Mouse (Mus musculus) layer of hippocampus, adult 2 months (tissue): ENCODE data around the gene Adcy9. TPM values are rescaled to one million over a fixed set of nuclear protein-coding genes. Genes with fewer than 3 reads are reported as not detected.

Source experiments
- DNase-seq, 2 experiments: peaks; one replicate each; pipeline ENCODE4 v3.0.0; 2022; ENCODE audit warnings: low spot score in 2 of 2
- H3K27ac ChIP-seq: fragments of 200-600 bp; 2 replicates; pipeline ENCODE4 v1.8.1; 2022
- H3K4me3 ChIP-seq: fragments of 200-600 bp; 2 replicates; pipeline ENCODE4 v1.8.1; 2022; ENCODE audit warnings: mild to moderate bottlenecking
- CTCF ChIP-seq: fragments of 200-600 bp; conservative IDR thresholded peaks from 2 replicates; pipeline ENCODE4 v1.8.1; 2022; ENCODE audit warnings: antibody characterized with exemption, mild to moderate bottlenecking, moderate library complexity
- total RNA-seq, 2 experiments: library from RNA; stranded (reverse); gene quantifications; 2 replicates each; pipeline ENCODE4 v1.2.3; 2021

Adcy9 gene
- total RNA-seq, 2 experiments from 2014 or later, result 104 to 109 TPM

DNA sequence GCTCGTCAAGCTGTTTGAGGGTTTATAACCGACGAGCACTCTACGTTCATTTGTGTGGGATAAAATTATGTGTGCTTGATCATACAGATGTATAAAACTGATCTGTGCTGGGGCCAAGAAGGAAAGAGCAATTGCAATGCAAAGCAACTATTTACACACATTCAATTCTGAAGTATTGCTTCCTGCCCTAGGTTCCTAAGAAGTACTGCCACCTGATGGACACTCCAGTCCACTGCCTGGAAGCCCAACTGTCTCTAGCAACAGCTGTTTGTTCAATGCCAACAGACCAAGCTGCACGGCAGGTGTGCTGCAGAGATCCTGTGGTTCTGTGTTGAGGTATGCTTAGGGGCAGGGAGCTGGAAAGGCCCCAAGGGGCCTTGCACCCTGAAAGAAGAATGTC is 135.0 kb downstream of the Adcy9 start:
- no peak overlapping the region for H3K27ac ChIP-seq
- no peak overlapping the region for H3K4me3 ChIP-seq
- DNase-seq, result no peak
- peak; percentile 74 for TF ChIP-seq CTCF

DNA sequence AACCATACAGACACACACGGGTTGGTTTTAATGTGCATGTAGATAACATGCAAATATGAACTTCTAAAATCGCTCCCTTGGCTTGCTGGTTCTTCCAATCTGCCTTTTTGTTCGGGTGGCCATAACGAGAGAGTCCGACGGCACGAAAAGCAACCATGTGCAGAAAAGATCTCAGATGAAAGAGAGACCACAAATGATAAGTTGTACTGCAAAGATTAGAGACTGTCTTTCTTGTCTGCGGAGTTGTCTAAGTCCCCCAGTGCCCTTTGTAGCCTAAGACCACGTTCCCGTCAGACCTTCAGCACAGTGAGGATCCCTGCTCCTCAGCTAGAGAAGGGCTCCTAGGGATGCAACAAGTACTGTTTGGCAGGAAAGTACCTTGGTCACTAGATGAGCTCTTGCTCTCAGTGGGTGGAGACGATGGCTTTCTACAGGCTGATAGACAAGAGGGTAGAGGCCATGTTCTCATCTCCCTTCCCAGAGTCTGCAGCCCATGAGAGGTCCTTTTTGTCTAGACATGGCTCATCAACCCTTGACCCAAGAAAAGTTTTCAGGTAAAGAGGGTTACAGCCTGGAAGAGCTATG is 136.9 kb downstream of the Adcy9 start:
- no peak overlapping the region for H3K27ac ChIP-seq
- no peak for DNase-seq
- no peak for TF ChIP-seq CTCF
- no peak overlapping the region for H3K4me3 ChIP-seq

DNA sequence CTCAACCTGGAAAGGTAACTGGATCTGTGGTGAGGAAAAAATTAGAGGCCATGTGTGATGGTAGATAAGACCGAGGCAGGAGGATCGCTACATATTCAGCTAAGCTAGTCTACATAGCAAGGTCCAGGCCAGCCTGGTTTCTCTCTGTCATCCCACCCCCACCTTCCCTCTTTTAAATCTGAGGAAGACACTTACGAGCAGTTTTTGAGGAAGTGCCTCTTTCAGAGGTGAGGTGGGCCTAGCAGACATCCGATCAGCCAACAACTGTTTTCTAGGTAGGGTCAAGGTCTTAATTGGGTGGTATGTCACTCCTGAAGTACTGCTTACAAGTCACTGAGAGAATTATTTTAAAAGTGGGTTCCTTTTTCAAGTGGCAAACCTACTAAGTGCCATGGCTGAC is 138.8 kb downstream of the Adcy9 start:
- TF ChIP-seq CTCF, result no peak
- Histone ChIP-seq H3K4me3 (no peak overlapping the region), H3K27ac (no peak overlapping the region)
- DNase-seq, result no peak

DNA sequence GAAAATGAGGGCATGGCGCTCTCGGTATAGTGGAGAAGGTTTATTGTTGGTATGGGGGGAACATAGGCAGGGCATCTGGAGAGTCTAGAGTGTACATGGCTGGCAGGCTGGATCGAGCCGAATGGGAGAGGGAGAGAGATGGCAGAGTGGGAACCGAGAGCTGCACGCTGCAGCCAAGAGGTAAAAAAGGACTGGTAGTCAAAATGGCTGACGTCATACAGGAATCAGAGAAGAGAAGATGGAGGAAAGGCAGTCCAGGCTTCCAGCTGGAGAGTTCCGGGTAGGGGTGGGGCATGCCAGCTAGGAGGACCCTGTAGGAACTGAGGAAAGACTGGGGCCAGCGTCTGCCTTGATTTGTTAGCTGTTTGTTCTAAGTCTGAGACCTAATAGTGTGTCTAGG is 139.3 kb downstream of the Adcy9 start:
- Histone ChIP-seq H3K27ac (no peak overlapping the region), H3K4me3 (no peak overlapping the region)
- no peak for TF ChIP-seq CTCF
- no peak for DNase-seq

DNA sequence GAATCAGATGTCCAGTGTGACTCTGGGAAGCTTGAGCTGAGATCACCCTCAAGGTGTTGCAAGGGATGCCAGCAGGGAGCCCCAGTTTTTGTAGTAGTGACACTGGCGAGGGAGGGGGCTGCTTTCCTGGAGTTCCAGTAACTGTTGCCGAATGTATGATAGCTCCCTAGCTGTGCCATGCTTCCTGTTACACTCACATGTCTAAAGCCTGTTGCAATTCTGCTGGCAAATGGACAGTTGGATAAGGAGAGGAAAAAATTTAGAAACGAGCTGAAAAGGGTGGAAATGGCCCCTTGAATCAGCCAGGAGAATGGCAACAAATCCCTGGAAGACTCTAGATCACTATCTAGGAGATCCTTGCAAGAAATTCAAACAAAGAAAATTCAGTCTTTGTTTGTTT is 140.7 kb downstream of the Adcy9 start:
- H3K27ac ChIP-seq, result no peak overlapping the region
- no peak for DNase-seq
- H3K4me3 ChIP-seq, result no peak overlapping the region
- no peak for TF ChIP-seq CTCF

DNA sequence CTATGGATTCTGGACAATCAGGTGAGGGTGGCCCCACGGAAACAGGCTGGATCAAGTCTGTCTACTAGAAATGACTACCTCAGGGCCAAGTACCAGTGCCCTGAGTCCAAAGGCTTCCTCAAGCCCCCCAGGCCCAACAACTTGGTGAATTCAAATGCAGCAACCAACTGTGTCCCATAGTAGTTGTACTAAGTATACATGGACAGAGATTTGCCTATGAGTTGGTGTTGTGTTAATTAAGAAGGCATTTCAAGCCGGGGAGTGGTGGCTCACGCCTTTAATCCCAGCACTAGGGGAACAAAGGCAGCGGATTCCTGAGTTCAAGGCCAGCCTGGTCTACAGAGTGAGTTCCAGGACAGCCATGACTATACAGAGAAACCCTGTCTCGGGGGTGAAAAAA is 143.7 kb downstream of the Adcy9 start:
- no peak for TF ChIP-seq CTCF
- no peak overlapping the region for H3K27ac ChIP-seq
- H3K4me3 ChIP-seq, result no peak overlapping the region
- DNase-seq, result no peak

DNA sequence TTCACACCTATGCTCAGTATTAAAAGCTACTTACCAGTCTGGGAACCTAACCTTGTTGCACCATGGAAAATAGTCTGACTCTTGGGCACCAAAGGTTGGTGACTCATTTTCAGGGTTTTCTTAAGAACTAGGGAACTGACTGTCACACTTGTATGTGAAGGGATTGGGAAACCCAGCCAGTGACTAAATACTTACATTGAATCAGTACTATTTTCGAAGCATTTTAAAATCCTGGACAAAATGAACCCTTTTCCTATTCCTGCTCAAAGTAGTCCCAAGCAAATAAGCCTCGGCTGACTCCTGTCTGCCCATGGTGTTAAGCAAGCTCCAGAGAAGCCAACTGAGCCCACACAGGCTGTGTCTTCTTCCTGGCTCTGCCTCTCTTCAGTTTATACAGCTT is 144.1 kb downstream of the Adcy9 start:
- Histone ChIP-seq H3K27ac (no peak overlapping the region), H3K4me3 (no peak overlapping the region)
- no peak for TF ChIP-seq CTCF
- no peak for DNase-seq

DNA sequence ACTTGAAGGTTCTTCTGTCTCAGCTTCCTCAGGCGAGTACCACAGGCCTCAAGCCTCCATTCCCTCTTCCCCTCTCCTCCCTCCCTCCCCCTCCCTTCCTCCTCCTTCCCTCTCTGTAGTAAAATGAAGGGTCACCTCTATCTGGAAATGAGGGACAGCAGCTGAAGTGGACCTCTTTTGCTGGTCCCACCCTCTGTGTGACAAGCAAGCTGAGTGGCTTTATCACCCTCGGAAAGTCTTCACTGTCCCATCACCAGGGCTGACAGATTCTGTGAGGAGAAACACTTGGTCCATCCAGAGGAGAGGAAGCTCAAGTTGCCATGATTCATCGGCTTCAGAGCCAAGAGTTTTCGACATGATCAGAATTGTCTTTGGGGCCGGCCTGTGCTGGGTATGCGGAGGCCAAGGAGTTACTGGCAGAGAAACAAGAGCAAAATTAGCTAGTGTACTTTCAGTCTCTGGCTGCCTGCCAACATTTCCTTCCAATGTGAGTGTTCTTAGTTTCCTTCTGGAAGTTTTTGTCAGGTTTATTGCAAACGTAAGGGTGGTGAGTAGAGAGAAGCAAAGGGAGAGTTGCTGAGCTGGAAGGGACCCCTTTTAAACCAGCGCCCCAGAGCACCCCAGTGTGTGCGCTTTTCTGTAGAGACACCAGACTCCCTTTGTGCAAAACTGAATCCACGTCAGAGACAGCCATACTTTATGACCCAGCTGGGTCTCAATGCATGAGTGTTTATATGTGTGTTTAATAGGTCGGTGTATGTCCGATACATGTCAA is 146.4 kb downstream of the Adcy9 start:
- Histone ChIP-seq H3K27ac (peak overlapping the region; percentile 29; the same call in 1 of the 2 replicates), H3K4me3 (no peak overlapping the region)
- DNase-seq, result peak; percentile 72 to 75
- TF ChIP-seq CTCF, result no peak

DNA sequence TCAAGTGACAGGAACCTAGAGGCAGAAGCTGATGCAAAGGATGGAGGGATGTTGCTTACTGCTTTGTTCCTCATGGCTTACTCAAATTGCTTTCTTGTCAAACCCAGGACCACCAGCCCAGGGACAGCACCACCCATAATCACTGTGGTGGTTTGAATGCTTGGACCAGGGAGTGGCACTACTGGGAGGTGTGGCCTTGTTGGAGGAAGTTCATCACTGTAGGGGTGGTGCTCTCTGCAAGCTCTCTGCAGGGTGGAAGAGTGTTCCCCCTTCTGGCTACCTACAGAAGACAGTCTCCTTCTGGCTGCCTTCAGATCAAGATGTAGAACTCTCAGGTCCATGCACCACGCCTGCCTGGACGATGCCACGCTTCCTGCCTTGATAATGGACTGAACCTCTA is 148.0 kb downstream of the Adcy9 start:
- peak; percentile 16 for TF ChIP-seq CTCF
- no peak overlapping the region for H3K27ac ChIP-seq
- no peak overlapping the region for H3K4me3 ChIP-seq
- no peak for DNase-seq

DNA sequence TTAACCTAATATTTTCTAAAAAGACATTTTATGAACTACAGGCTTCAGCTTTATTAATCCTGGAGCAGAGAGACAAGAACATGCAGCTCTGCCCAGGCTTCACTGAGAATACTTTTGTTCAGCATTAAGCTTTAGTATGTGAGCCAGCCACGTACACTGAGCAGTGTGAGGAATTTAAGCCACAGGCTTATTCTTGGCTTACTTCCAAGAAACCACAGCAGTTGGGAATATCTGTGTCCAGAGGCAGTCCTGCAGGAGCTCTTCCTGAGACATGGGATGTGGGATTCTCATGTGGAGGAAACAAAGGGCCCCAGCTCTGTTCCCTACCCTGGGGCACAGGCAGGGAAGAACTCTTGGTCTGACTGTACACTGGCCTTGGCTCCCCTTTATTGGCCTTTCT is 149.4 kb downstream of the Adcy9 start:
- Histone ChIP-seq H3K27ac (no peak overlapping the region), H3K4me3 (no peak overlapping the region)
- TF ChIP-seq CTCF, result no peak
- DNase-seq, result no peak

DNA sequence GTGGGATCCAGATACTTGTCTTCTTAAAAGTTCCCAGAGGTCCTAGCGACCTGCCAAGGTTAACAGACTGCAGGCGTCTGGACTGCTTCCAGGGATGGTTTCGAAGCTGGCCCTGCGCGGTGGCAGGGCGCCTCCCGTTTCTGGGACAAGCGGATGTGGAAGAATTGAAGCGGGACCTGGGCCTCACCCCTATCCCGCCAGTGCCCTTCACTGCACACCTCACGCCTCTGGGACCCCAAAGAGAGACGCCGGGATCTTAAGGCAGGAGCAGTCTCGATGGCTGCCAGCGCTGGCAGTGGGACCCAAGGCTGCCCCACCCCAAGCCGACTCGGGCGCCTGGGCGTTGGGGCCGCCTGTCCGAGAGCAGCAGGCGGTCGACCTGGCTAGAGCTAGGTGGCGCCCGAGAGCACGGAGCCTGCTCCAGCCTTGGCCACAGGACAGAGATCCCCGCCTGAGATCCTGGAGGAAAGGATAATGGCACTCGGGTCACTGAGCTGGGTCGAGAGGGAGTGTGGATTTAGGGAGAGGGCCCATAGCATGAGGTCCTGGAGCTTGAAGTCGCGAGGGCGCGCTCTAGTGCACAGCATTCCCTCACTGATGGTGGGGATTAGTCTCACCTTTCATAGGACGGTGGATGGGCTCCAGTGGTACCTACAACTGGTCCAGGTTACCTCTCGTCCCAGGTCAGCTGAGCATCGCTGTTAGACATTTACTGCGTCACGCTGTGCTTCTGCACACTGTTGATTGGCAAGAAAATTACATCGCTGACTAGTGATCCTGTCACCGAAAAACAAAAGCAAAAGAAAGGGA is 152.2 kb downstream of the Adcy9 start:
- peak overlapping the region; percentile 12; the same call in 1 of the 2 replicates for H3K27ac ChIP-seq
- H3K4me3 ChIP-seq, result peak overlapping the region; percentile 52
- DNase-seq, result peak; percentile 56 to 67
- TF ChIP-seq CTCF, result peak; percentile 95

DNA sequence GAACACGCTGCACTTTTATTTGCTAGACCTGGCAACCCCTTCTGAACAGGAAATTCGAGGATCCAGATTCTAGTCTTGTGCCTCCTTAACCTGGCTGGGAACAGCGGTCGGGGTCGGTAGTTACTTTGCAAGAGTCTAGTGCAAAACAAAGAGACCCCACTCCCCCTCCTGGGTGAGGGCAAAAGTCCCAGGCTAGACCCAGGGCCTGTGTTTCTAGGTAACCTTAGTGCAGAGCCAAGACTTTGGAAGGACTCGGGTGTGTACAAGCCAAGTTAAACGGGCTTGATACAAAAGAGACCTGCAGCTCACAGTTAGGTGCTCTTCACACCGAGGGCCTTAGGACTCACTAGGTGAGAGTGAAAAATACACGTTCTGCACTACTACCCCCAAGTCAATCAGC is 152.8 kb downstream of the Adcy9 start:
- Histone ChIP-seq H3K4me3 (peak overlapping the region; percentile 52), H3K27ac (no peak overlapping the region)
- TF ChIP-seq CTCF, result no peak
- DNase-seq, result no peak

DNA sequence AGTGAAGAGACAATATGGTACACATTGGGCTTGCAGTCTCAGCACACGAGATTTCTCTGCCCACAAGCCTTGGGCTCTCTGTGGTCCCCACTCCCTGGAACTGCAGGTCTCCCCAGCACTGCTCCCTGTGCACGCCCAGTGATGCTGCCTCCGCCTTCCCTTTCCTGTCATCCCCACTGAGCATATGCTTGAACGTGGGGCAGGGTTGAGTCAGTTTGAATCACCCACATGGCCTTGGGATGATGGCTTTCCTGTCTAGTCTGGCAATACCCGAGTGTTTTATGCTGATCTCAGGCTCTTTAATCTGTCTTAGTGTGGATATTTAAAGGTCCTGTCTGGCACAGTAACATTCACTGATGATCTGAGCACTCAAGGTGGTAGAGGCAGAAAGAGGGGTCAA is 154.9 kb downstream of the Adcy9 start:
- TF ChIP-seq CTCF, result no peak
- no peak for DNase-seq
- Histone ChIP-seq H3K27ac (no peak overlapping the region), H3K4me3 (no peak overlapping the region)
